Mouse (Mus musculus): Measurements from ENCODE around the gene Vmn1r85.

The Vmn1r85 gene

GRCm38 (mm10) chr7:13038621-13039169 lies 56.3 kb downstream of the Vmn1r85 start:
- peak; percentile 39 for DNase-seq (ENCODE audit: extremely low read depth, insufficient read length, low spot score)

GRCm38 (mm10) chr7:13037901-13038555 lies 56.9 kb downstream of the Vmn1r85 start, which contains the start of gene Ube2m:
TSS of gene Ube2m (minus strand) at chr7:13038275.
- peak; percentile 94 for DNase-seq (ENCODE audit: extremely low read depth, insufficient read length, low spot score)

- DNase-seq (ENCODE audit: extremely low read depth, insufficient read length, low spot score): no peak
These were observed 57.6 kb downstream of the Vmn1r85 start for GRCm38 (mm10) chr7:13037366-13037765.

GRCm38 (mm10) chr7:13036806-13037205 lies 58.2 kb downstream of the Vmn1r85 start:
- no peak for DNase-seq (ENCODE audit: extremely low read depth, insufficient read length, low spot score)

GRCm38 (mm10) chr7:13035211-13035855 lies 59.6 kb downstream of the Vmn1r85 start:
- no peak for DNase-seq (ENCODE audit: extremely low read depth, insufficient read length, low spot score)

GRCm38 (mm10) chr7:13034148-13034977 lies 60.6 kb downstream of the Vmn1r85 start, which contains the start of gene Chmp2a:
TSS of gene Chmp2a (minus strand) at chr7:13034807.
- DNase-seq (ENCODE audit: extremely low read depth, insufficient read length, low spot score): peak; percentile 95

GRCm38 (mm10) chr7:13033451-13034147 lies 61.4 kb downstream of the Vmn1r85 start:
- DNase-seq (ENCODE audit: extremely low read depth, insufficient read length, low spot score): no peak

Measured in 3134 (cell line).